Mouse (Mus musculus) C2C12 (cell line): ENCODE results near the gene Xxylt1. TPM values are rescaled to one million over a fixed set of nuclear protein-coding genes. Genes with fewer than 3 reads are reported as not detected.

ENCODE experiments used
- H3K27me3 ChIP-seq: one replicate; pipeline ENCODE4 v1.6.1; 2011; ENCODE audit not compliant: control insufficient read depth, insufficient read depth, insufficient read length
- H3K36me3 ChIP-seq: one replicate; pipeline ENCODE4 v1.6.1; 2011; ENCODE audit not compliant: control insufficient read depth, insufficient read depth
- H3K4me3 ChIP-seq: one replicate; pipeline ENCODE4 v1.5.1; 2011; ENCODE audit warnings: mild to moderate bottlenecking, control low read depth; ENCODE audit not compliant: poor library complexity, insufficient read depth, severe bottlenecking
- H3K79me2 ChIP-seq: one replicate; pipeline ENCODE4 v1.6.1; 2011; ENCODE audit not compliant: control insufficient read depth, insufficient read depth
- H3K79me3 ChIP-seq: one replicate; pipeline ENCODE4 v1.6.1; 2011; ENCODE audit warnings: low read depth, control low read depth
- H3ac ChIP-seq: one replicate; pipeline ENCODE3; 2011; ENCODE audit warnings: low read depth; ENCODE audit not compliant: control insufficient read depth, insufficient read length
- CEBPB ChIP-seq: IDR thresholded peaks from one replicate; pipeline ENCODE4 v1.6.1; 2011; ENCODE audit warnings: low read depth, mild to moderate bottlenecking, control low read depth, moderate library complexity
- CTCF ChIP-seq: IDR thresholded peaks from one replicate; pipeline ENCODE4 v1.5.1; 2011; ENCODE audit not compliant: control insufficient read depth, insufficient read depth, insufficient read length
- FOSL1 ChIP-seq: IDR thresholded peaks from one replicate; pipeline ENCODE4 v1.8.0; 2011; ENCODE audit warnings: mild to moderate bottlenecking, low read length; ENCODE audit not compliant: poor library complexity, insufficient read depth, severe bottlenecking
- MAX ChIP-seq: IDR thresholded peaks from one replicate; pipeline ENCODE4 v1.6.1; 2011; ENCODE audit warnings: mild to moderate bottlenecking, control low read depth
- MYOD1 ChIP-seq: IDR thresholded peaks from one replicate; pipeline ENCODE4 v1.6.1; 2011; ENCODE audit warnings: low read depth; ENCODE audit not compliant: control insufficient read depth, insufficient read length
- MYOG ChIP-seq: IDR thresholded peaks from one replicate; pipeline ENCODE4 v1.6.1; 2011; ENCODE audit not compliant: control insufficient read depth, insufficient read length; ENCODE audit errors: extremely low read depth
- USF1 ChIP-seq: IDR thresholded peaks from one replicate; pipeline ENCODE4 v1.6.1; 2011; ENCODE audit warnings: low read depth, mild to moderate bottlenecking, control low read depth, moderate library complexity
- polyA plus RNA-seq: library from polyadenylated mRNA; unstranded; fragments of >200 nt; fragmentation: generic; extraction: Trizol; gene quantifications from one replicate; pipeline ENCODE4 v1.2.1, GENCODE M21; 2012; ENCODE audit warnings: missing spikeins

Gene Xxylt1
- polyA plus RNA-seq, 1 experiment = 10.4 TPM

DNA sequence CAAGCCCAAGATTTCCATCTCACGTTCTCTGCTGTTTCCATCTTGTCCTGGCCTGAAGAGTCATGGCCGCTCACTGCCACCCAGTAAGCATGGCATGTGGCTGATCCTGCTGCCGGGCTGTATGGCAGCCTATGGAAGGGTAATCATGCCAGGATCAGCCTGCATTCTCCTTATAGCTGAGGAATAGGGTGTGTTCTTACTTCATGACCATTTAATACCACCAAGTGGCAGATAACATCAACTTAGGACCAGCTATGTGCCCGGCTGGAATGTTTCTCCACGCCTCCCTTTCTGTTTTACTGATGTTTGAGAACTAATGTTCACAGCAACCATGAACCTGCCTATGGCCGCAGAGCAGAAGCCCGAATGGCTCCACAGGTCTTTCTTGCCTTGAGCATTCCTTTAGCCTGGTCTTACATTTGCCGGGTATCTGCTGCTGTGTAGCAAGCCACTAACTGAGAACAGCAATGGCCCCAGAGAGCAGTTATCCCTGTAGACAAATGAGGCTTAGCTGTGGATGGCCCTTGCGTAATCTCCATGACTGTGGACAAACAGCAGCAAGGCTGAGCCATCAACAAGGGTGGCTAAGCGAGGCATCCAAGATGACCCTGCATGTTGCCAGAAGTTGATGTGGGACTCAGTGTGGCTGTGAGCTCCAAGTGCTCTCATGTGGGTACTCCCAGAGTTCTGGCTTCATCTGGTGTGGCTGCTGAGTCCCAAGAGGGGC, 63.4 kb downstream of the Xxylt1 start:
- Histone ChIP-seq H3K79me2 (no peaks in the 10 kb centered on the region), H3K36me3 (no peaks in the 10 kb centered on the region), H3K27me3 (no peaks in the 10 kb centered on the region), H3K79me3 (no peaks in the 10 kb centered on the region), H3K4me3 (no peak overlapping the region), H3ac (no peak overlapping the region)
- TF ChIP-seq CEBPB (no peak), MAX (no peak), FOSL1 (no peak), MYOG (no peak), CTCF (no peak), MYOD1 (no peak), USF1 (no peak)

DNA sequence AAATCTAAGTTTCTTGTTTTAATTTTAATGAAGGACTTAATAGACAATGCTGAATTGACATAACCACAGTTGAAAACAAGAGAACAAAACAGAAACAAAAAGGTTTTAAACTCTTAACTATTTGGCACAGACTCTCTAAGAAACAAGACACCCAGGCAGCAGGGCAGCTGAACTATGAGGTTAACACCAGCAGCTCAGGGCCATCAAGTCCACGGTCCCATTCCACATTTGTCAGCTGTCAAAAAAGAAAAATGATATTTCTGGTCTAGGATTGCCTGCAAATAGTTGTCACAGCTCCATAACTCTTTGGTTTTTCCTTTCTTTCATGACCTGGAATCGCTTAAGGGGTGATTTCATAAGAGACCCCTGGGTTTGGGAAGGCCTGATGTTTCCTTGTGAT, 64.6 kb downstream of the Xxylt1 start:
- H3K27me3 ChIP-seq = no peaks in the 10 kb centered on the region
- H3ac ChIP-seq = no peak overlapping the region
- TF ChIP-seq FOSL1 = no peak
- TF ChIP-seq CEBPB = no peak
- TF ChIP-seq MYOG = no peak
- TF ChIP-seq CTCF = no peak
- no peaks in the 10 kb centered on the region for H3K79me3 ChIP-seq
- H3K36me3 ChIP-seq = no peaks in the 10 kb centered on the region
- no peaks in the 10 kb centered on the region for H3K79me2 ChIP-seq
- H3K4me3 ChIP-seq = no peak overlapping the region

DNA sequence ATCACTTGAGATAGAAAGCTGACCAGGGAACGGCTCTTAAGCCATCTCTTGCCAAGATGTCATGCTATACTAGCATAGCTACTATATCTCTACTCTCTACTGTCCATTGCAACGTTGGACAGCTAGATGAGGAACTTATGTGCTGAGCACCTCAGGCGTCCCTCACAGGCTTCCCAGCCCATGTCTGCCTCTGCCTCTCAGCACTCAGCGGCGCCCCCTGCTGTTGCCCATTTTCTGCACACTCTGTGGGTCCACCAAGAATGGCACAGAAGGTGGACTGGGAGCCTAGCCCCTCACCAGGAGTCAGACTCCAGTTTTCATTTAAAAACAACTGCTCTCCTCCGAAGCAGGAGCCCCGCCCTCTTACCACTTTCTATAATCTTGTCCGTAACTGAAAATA, 65.1 kb downstream of the Xxylt1 start:
- Histone ChIP-seq H3K4me3 (no peak overlapping the region), H3ac (no peak overlapping the region), H3K79me3 (no peaks in the 10 kb centered on the region), H3K36me3 (no peaks in the 10 kb centered on the region), H3K79me2 (no peaks in the 10 kb centered on the region), H3K27me3 (no peaks in the 10 kb centered on the region)
- TF ChIP-seq CTCF (peak; percentile 30), MYOG (no peak)

DNA sequence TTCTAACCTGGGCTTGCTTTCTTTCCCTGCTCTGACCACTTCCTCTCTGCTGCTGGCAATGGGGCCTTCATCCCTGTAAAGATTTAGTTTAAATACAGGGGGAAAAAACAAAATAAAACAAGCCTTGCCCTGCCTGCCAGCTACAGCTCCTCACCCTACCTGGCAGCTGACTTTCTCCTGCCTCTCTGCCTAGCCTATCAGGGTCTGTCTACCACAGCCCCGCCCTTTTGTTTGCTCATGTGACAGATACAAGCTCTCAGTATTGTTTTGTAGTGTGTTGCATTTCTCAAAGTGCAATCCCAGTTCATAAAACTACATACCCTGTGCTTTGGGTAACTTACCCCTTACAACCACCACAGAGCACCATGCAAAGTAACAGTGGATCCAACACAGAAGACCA, 66.0 kb downstream of the Xxylt1 start:
- H3ac ChIP-seq = no peak overlapping the region
- no peaks in the 10 kb centered on the region for H3K79me3 ChIP-seq
- H3K79me2 ChIP-seq = no peaks in the 10 kb centered on the region
- H3K27me3 ChIP-seq = no peaks in the 10 kb centered on the region
- no peaks in the 10 kb centered on the region for H3K36me3 ChIP-seq
- H3K4me3 ChIP-seq = no peak overlapping the region
- TF ChIP-seq USF1 (no peak), FOSL1 (no peak), MAX (no peak), MYOG (no peak), CEBPB (no peak), CTCF (no peak), MYOD1 (no peak)

- Histone ChIP-seq H3K79me2 (no peaks in the 10 kb centered on the region), H3K79me3 (no peaks in the 10 kb centered on the region), H3ac (no peak overlapping the region), H3K4me3 (no peak overlapping the region), H3K27me3 (no peaks in the 10 kb centered on the region), H3K36me3 (no peaks in the 10 kb centered on the region)
- TF ChIP-seq FOSL1 (no peak), MAX (no peak), CTCF (no peak), USF1 (no peak), MYOG (no peak), MYOD1 (no peak), CEBPB (no peak)
These were observed 69.0 kb downstream of the Xxylt1 start for GRCm38 (mm10) chr16:31012236-31012635.

GRCm38 (mm10) chr16:31010443-31010842, 70.8 kb downstream of the Xxylt1 start:
- Histone ChIP-seq H3K79me2 (no peaks in the 10 kb centered on the region), H3K36me3 (peaks cover 3% of the 10 kb centered on the region), H3ac (no peak overlapping the region), H3K4me3 (no peak overlapping the region), H3K79me3 (no peaks in the 10 kb centered on the region), H3K27me3 (no peaks in the 10 kb centered on the region)
- TF ChIP-seq MYOD1 (no peak), USF1 (no peak), CTCF (no peak), FOSL1 (no peak), MAX (no peak), CEBPB (no peak), MYOG (no peak)
